Mouse (Mus musculus) limb, embryonic 11.5 days (tissue): ENCODE data around the gene Farp1. TPM values are rescaled to one million over a fixed set of nuclear protein-coding genes. Genes with fewer than 3 reads are reported as not detected.

Experiments
- ATAC-seq: fragments of 200-750 bp; cut with Nextera tagmentation; 2 replicates; pipeline ENCODE4 v1.8.0; 2017; ENCODE audit warnings: low read depth; ENCODE audit not compliant: insufficient number of reproducible peaks, low FRiP score, low TSS enrichment
- DNase-seq: peaks from one replicate; pipeline ENCODE4 v3.0.0-alpha.2; 2015; ENCODE audit warnings: low spot score
- H3K27ac ChIP-seq: fragments of 300-500 bp; sonication (generic); replicated peaks from 2 replicates; pipeline ENCODE4 v1.5.1; 2014; ENCODE audit warnings: low read depth, mild to moderate bottlenecking, low read length
- H3K27me3 ChIP-seq: fragments of 300-500 bp; sonication (generic); 2 replicates; pipeline ENCODE4 v1.6.1; 2014; ENCODE audit warnings: mild to moderate bottlenecking, low read length, mixed read lengths; ENCODE audit not compliant: control insufficient read depth, insufficient read depth
- H3K36me3 ChIP-seq: fragments of 300-500 bp; sonication (generic); 2 replicates; pipeline ENCODE4 v1.6.1; 2014; ENCODE audit warnings: mild to moderate bottlenecking, low read length, moderate library complexity, mixed read lengths; ENCODE audit not compliant: control insufficient read depth, insufficient read depth
- H3K4me1 ChIP-seq: fragments of 300-500 bp; sonication (generic); 2 replicates; pipeline ENCODE4 v1.6.1; 2014; ENCODE audit warnings: low read length, mixed read lengths; ENCODE audit not compliant: control insufficient read depth, insufficient read depth
- H3K4me2 ChIP-seq: fragments of 300-500 bp; sonication (generic); 2 replicates; pipeline ENCODE4 v1.6.1; 2014; ENCODE audit warnings: low read depth, mild to moderate bottlenecking, moderate library complexity; ENCODE audit not compliant: severe bottlenecking
- H3K4me3 ChIP-seq: fragments of 300-500 bp; sonication (generic); 2 replicates; pipeline ENCODE4 v1.5.1; 2014; ENCODE audit warnings: low read depth, low read length
- H3K9ac ChIP-seq: fragments of 300-500 bp; sonication (generic); 2 replicates; pipeline ENCODE4 v1.6.1; 2014; ENCODE audit warnings: mild to moderate bottlenecking, low read length
- H3K9me3 ChIP-seq: fragments of 300-500 bp; sonication (generic); 2 replicates; pipeline ENCODE4 v1.6.1; 2016; ENCODE audit warnings: low read length; ENCODE audit not compliant: control insufficient read depth
- WGBS: fragments of 180-500 bp; shearing (Covaris S2); extraction: QIAGEN DNeasy Blood & Tissue Kit; methylation state at CpG from one replicate; pipeline ENCODE4 v1.1.7; 2014; 5-methylcytosine and 5-hydroxymethylcytosine counted together
- polyA plus RNA-seq: library from polyadenylated mRNA; unstranded; fragments of >200 nt; fragmentation: Nextera tagmentation; extraction: Ambion mirVana; gene quantifications from 2 replicates; pipeline ENCODE4 v1.2.1, GENCODE M21; 2014

Gene Farp1
- polyA plus RNA-seq, 1 experiment from 2014 or later, result 57.6 TPM

- WGBS, result 45% methylated on average over 5 of the region's 5 CpGs
- H3K27ac ChIP-seq, result no peak overlapping the region
Observed at GRCm38 (mm10) chr14:121316136-121316535, 281.1 kb downstream of the Farp1 start.

DNA sequence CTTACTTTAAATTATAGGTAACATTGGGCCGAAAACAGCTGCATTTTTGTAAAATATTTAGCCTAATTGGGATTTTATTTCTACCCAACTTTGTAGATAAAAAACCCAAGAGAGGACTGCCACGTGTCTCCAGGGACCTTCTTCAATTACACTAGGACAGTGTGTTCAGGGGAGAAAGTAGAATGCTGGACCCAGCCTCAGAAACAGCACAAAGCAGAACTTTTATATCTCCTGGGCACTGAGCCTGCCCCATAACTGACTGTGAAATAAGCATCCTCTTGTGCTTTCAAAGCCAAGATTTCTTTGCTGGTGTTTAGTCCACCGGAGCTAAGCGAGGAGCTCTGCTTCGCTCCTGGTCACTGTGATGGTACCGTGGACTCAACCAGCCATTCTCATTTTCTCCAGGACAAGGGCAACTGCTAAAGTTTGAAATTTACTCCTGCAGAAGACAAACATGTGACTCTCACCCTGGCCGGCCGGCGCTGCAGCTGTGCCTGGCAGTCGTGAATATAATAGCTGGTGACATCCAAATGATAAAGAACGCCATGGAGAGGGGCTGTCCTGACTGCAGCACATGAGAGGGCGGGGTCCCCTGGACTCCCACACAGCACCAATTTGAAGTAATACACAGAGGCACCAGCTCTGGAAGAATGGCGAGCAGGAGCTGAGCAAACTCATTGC, 281.8 kb downstream of the Farp1 start:
- WGBS, result 81% methylated on average over 13 of the region's 13 CpGs
- H3K9ac ChIP-seq, result no peak overlapping the region
- no peak overlapping the region for H3K27ac ChIP-seq
- DNase-seq, result no peak
- 0 out of 2 replicates have a peak, but pooled peaks cover 3% of the 10 kb centered on the region for H3K4me1 ChIP-seq
- no peak overlapping the region for H3K4me2 ChIP-seq
- no peak overlapping the region for H3K4me3 ChIP-seq
- no peaks in the 10 kb centered on the region for H3K27me3 ChIP-seq
- H3K9me3 ChIP-seq, result no peaks in the 10 kb centered on the region
- H3K36me3 ChIP-seq, result no peaks in the 10 kb centered on the region
- no peak for ATAC-seq

More at GRCm38 (mm10) chr14:121316136-121316535, 281.1 kb downstream of the Farp1 start:
- no peak overlapping the region for H3K4me2 ChIP-seq
- H3K9me3 ChIP-seq, result no peaks in the 10 kb centered on the region
- ATAC-seq, result no peak
- no peaks in the 10 kb centered on the region for H3K27me3 ChIP-seq
- DNase-seq, result peak; percentile 28
- H3K4me3 ChIP-seq, result no peak overlapping the region
- H3K36me3 ChIP-seq, result no peaks in the 10 kb centered on the region
- H3K4me1 ChIP-seq, result 0 out of 2 replicates have a peak, but pooled peaks cover 3% of the 10 kb centered on the region
- no peak overlapping the region for H3K9ac ChIP-seq

DNA sequence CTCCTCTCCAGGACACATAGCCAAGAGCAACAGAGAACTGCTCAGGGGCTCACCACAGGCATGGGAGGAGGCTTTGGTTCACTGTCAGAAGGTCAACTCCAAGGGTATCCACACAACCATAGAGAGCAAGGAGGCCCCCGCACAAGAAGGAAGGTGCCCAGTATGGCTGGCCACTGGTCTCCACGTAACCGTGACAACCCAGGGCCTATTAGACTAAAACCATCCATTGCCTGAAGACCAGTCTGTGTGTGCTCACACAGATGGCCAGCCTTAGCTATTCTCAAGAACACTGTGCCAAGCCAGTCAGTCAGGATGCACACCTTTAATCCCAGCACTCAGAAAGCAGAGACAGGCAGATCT, 282.3 kb downstream of the Farp1 start:
- Histone ChIP-seq H3K9ac (no peak overlapping the region), H3K27ac (no peak overlapping the region), H3K9me3 (no peaks in the 10 kb centered on the region), H3K36me3 (no peaks in the 10 kb centered on the region), H3K4me3 (no peak overlapping the region), H3K4me2 (no peak overlapping the region), H3K4me1 (0 out of 2 replicates have a peak, but pooled peaks cover 3% of the 10 kb centered on the region), H3K27me3 (no peaks in the 10 kb centered on the region)
- 96% methylated on average over 3 of the region's 3 CpGs for WGBS
- DNase-seq (no peak), ATAC-seq (no peak)

DNA sequence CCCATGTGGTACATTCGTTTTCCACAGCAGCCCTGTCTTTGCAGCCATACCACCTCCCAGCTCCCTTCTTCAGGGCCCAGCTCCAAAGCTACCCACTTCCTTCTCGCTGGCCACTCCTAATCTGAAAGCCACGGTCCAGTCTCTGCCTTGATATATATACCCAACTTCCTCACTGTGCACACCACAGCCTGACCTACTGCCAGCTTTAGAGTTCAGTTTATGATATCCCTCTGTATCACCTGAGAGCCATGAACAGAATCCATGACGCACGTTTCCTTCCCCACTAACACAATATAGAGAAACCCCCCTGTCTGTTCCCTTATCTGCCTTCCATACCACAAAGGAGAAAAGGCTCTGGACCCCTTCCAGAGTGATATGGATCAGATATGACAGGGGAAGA, 283.4 kb downstream of the Farp1 start:
- 80% methylated on average over 5 of the region's 5 CpGs for WGBS
- Histone ChIP-seq H3K36me3 (no peaks in the 10 kb centered on the region), H3K4me3 (no peak overlapping the region), H3K9ac (no peak overlapping the region), H3K4me1 (0 out of 2 replicates have a peak, but pooled peaks cover 3% of the 10 kb centered on the region), H3K9me3 (no peaks in the 10 kb centered on the region), H3K4me2 (no peak overlapping the region), H3K27ac (no peak overlapping the region), H3K27me3 (no peaks in the 10 kb centered on the region)
- ATAC-seq (no peak), DNase-seq (no peak)

DNA sequence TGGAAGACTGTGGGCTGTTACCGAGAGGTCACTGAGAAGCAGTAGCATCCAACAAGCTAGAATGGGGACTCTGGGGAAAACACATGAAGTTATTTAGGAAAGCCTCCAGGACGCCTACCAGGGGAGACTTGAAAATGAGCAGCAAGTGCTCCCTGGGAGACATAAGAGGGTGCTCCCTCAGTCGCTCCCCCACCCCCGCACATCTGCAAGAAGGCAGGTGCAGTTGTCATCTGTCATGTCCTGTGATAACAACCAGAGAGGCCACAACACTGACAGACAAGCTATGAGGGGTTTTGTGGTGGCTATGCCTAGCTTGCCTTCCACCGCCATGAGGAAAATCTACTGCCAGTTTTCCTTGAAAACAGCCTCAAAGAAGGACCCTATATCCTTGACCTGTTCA, 287.1 kb downstream of the Farp1 start:
- H3K27ac ChIP-seq, result no peak overlapping the region
- WGBS, result 88% methylated on average over 5 of the region's 5 CpGs
- DNase-seq, result no peak
- H3K9me3 ChIP-seq, result no peaks in the 10 kb centered on the region
- no peaks in the 10 kb centered on the region for H3K27me3 ChIP-seq
- ATAC-seq, result no peak
- H3K4me2 ChIP-seq, result no peak overlapping the region
- H3K36me3 ChIP-seq, result no peaks in the 10 kb centered on the region
- H3K9ac ChIP-seq, result no peak overlapping the region
- 0 out of 2 replicates have a peak, but pooled peaks cover 3% of the 10 kb centered on the region for H3K4me1 ChIP-seq
- H3K4me3 ChIP-seq, result no peak overlapping the region

DNA sequence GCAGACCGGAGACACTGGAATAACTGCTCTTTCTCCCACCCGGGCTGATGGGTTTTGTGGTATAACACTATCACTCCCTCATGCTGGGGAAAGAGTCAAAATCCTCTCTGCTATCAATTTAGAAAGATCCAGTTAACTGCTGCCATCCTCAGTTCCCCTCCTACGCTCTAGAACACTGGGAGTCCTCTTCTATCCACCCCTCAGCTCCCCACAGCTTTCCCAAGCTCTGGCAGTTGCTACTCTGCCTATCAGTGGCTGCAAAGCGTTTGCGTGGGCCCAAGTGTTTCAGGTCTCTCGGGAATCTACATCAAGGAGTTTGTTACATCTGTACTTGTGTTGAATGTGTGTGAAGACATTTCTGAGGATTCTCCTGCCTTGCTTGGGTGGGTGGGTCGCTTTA, 287.6 kb downstream of the Farp1 start:
- Histone ChIP-seq H3K4me2 (no peak overlapping the region), H3K36me3 (no peaks in the 10 kb centered on the region), H3K27me3 (no peaks in the 10 kb centered on the region), H3K9ac (no peak overlapping the region), H3K9me3 (no peaks in the 10 kb centered on the region), H3K27ac (no peak overlapping the region), H3K4me1 (no peaks in the 10 kb centered on the region; the same call in 1 of the 2 replicates), H3K4me3 (no peak overlapping the region)
- DNase-seq, result no peak
- no peak for ATAC-seq
- 91% methylated on average over 7 of the region's 7 CpGs for WGBS

DNA sequence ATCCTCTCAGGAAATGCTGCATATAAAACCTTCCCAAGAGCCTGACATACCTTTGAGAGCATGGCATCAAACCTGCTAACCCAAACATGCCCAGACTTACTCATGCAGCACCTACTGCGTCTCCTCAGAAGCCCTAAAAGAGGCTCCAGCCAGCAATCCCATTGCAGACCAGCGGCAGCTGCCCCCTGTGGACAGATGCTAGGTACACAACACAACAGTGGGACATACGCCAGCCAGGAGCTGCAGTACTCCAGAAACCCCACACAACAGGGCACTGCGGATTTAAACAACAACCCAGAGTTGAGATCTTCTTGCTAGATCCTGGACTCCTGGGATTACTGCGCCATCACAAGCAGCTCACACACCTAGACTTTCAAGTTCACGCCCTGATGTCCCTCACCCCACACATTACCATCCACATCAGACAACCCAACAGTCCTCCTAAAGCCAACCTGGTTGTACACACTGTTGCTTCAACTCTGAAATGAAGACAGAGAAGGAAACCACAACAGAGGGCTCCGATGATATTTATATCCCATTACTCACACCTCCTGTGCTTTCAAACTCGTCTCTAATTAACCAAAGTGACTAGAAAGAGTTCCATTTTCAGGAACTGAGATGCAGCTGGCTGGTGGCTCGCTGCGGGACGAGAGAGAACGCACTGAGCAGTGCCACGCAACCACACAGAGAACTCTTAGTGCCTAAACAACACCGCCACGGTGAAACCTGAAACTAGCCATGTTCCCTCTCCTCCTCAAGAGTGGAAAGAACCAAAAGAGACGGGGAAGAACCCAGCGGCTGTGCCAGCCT, 289.7 kb downstream of the Farp1 start:
- Histone ChIP-seq H3K9ac (no peak overlapping the region), H3K4me1 (no peaks in the 10 kb centered on the region; the same call in 1 of the 2 replicates), H3K27ac (no peak overlapping the region), H3K36me3 (no peaks in the 10 kb centered on the region), H3K9me3 (no peaks in the 10 kb centered on the region), H3K27me3 (no peaks in the 10 kb centered on the region), H3K4me2 (no peak overlapping the region), H3K4me3 (no peak overlapping the region)
- ATAC-seq, result no peak
- 89% methylated on average over 17 of the region's 17 CpGs for WGBS
- no peak for DNase-seq

- Histone ChIP-seq H3K9me3 (no peaks in the 10 kb centered on the region), H3K36me3 (no peaks in the 10 kb centered on the region), H3K4me2 (no peak overlapping the region), H3K4me1 (no peaks in the 10 kb centered on the region; the same call in 1 of the 2 replicates), H3K4me3 (no peak overlapping the region), H3K9ac (no peak overlapping the region), H3K27ac (no peak overlapping the region), H3K27me3 (no peaks in the 10 kb centered on the region)
- ATAC-seq (no peak), DNase-seq (no peak)
- 96% methylated on average over 2 of the region's 2 CpGs for WGBS
Observed at GRCm38 (mm10) chr14:121326432-121326831, 291.4 kb downstream of the Farp1 start.
